Mouse (Mus musculus) kidney, adult 9 months (tissue): ENCODE data around the gene Ppfia4.
A peak's percentile ranks its signal among the peaks of the same experiment; 100 is the strongest.

Source experiments
- DNase-seq: peaks from one replicate; pipeline ENCODE4 v3.0.0; 2022

The Ppfia4 gene

GRCm38 (mm10) chr1:134336958-134337710 is 4.4 kb upstream of the Ppfia4 start:
- DNase-seq, result no peak

- no peak for DNase-seq
These were observed 3.4 kb upstream of the Ppfia4 start for GRCm38 (mm10) chr1:134335924-134336810.

- DNase-seq, result no peak
These were observed 2.6 kb upstream of the Ppfia4 start for GRCm38 (mm10) chr1:134335211-134335923.

- no peak for DNase-seq
These were observed 1.5 kb upstream of the Ppfia4 start for GRCm38 (mm10) chr1:134334111-134334827.

- no peak for DNase-seq
These were observed 813 bp upstream of the Ppfia4 start for GRCm38 (mm10) chr1:134333371-134334110.

- peak; percentile 79 for DNase-seq
These were observed 671 bp downstream of the Ppfia4 start for GRCm38 (mm10) chr1:134331879-134332635.

- DNase-seq, result no peak
These were observed 5.8 kb downstream of the Ppfia4 start for GRCm38 (mm10) chr1:134326841-134327346.

GRCm38 (mm10) chr1:134322591-134322990 is 10.1 kb downstream of the Ppfia4 start:
- peak; percentile 32 for DNase-seq

GRCm38 (mm10) chr1:134320691-134321301 is 11.9 kb downstream of the Ppfia4 start:
- no peak for DNase-seq

- DNase-seq, result no peak
These were observed 14.5 kb downstream of the Ppfia4 start for GRCm38 (mm10) chr1:134318261-134318660.

- DNase-seq, result no peak
These were observed 16.4 kb downstream of the Ppfia4 start for GRCm38 (mm10) chr1:134316361-134316760.

- DNase-seq, result no peak
These were observed 17.5 kb downstream of the Ppfia4 start for GRCm38 (mm10) chr1:134315181-134315580.

- no peak for DNase-seq
These were observed 21.0 kb downstream of the Ppfia4 start for GRCm38 (mm10) chr1:134311760-134312159.

GRCm38 (mm10) chr1:134310729-134311128 is 22.0 kb downstream of the Ppfia4 start:
- no peak for DNase-seq

GRCm38 (mm10) chr1:134310291-134310690 is 22.4 kb downstream of the Ppfia4 start:
- DNase-seq, result no peak

GRCm38 (mm10) chr1:134307409-134307808 is 25.3 kb downstream of the Ppfia4 start:
- DNase-seq, result no peak

- no peak for DNase-seq
These were observed 27.8 kb downstream of the Ppfia4 start for GRCm38 (mm10) chr1:134304940-134305339.

GRCm38 (mm10) chr1:134302568-134303238 is 30.0 kb downstream of the Ppfia4 start:
- DNase-seq, result peak; percentile 60

GRCm38 (mm10) chr1:134298636-134299411 is 33.9 kb downstream of the Ppfia4 start:
- DNase-seq, result no peak
